Comparison of ENCODE assay signal across 9 mouse cellular contexts in the genomic region with DNA sequence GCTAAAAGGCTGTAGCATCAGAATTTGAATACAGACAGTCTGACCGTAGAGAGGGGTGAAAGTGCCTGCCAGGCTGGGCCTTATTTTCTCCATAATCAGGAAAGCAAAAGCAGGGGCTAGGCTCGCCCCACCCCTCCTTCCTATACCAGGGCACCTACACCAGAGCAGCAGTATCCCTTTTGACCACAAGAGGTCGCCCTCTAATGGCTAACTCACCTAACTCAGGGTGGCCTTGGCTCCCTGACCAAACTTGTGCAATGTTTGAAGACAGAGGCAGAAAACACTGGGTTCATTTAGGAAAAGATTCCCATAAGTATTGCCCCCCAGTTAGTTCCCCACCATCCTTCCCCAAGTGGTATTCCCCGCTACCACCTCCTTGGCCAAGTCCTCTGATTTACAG. TPM values are rescaled to one million over a fixed set of nuclear protein-coding genes. Genes with fewer than 3 reads are reported as not detected.
DNase-seq lines count a peak whose midpoint lies in the region; ATAC-seq and TF ChIP-seq lines count a peak whose summit lies in the region.
"Had no signal": no experiment of that assay in that cellular context is flagged by ENCODE, and none has a peak within 500 bp of the region (broad histone marks: within the 10 kb centered on the region; RNA-seq: fewer than 3 reads in every experiment).

No protein-coding gene starts in this region.

- WGBS in heart, adult 2 months: 29% methylated on average over 4 of the region's 4 CpGs
- 19% methylated on average over 4 of the region's 4 CpGs for WGBS in lung, adult 2 months
- 31% methylated on average over 4 of the region's 4 CpGs for WGBS in thymus, adult 2 months

- H3K4me3 ChIP-seq in heart, adult 2 months: no peak overlapping the region
- no peak overlapping the region for H3K4me3 ChIP-seq in lung, adult 2 months (replicated peaks; ENCODE audit: extremely low read depth, low read depth, low read length)
- H3K4me3 ChIP-seq in thymus, adult 2 months (ENCODE audit: control insufficient read depth, insufficient read depth, low read length): no peak overlapping the region
- H3K4me3 ChIP-seq: embryonic facial prominence, embryonic 13.5 days had no signal

- no peak overlapping the region for H3K9ac ChIP-seq in heart, adult 2 months (ENCODE audit: low read depth, low read length)
- H3K9ac ChIP-seq: embryonic facial prominence, embryonic 13.5 days had no signal

- intact Hi-C loops in heart, adult 2 months (cut with DNase I): loop anchor here (1.0 to 5.0 kb wide), 3 partner anchors 26 to 162 kb away; no protein-coding TSS in a partner anchor

- peak; percentile 52; the same call in 1 of the 2 replicates for ATAC-seq in neutrophil, adult 5-6 weeks (ENCODE audit: extremely low read depth, insufficient number of reproducible peaks, low FRiP score, poor library complexity, severe bottlenecking)

- no peaks in the 10 kb centered on the region for H3K36me3 ChIP-seq in heart, adult 2 months (ENCODE audit: control insufficient read depth, insufficient read depth, low read length)
- H3K36me3 ChIP-seq in thymus, adult 2 months (ENCODE audit: control insufficient read depth, insufficient read depth, low read length): no peaks in the 10 kb centered on the region
- H3K36me3 ChIP-seq: embryonic facial prominence, embryonic 13.5 days had no signal

- peak; percentile 91 for TF ChIP-seq EP300 in heart, adult 2 months (IDR thresholded peaks at IDR 0.05; ENCODE audit: insufficient read depth, low read depth, low read length)

- peaks cover 2% of the 10 kb centered on the region; the same call in 1 of the 2 replicates for H3K4me1 ChIP-seq in heart, adult 2 months (ENCODE audit: control insufficient read depth, insufficient read depth, low read length)
- no peaks in the 10 kb centered on the region for H3K4me1 ChIP-seq in lung, adult 2 months (ENCODE audit: control insufficient read depth, insufficient read depth, low read length)
- H3K4me1 ChIP-seq in thymus, adult 2 months (replicated peaks; ENCODE audit: control insufficient read depth, insufficient read depth, low read length): peaks cover 12% of the 10 kb centered on the region

- peak; percentile 79 for DNase-seq in A20 (ENCODE audit: low read depth, low spot score)
- peak; percentile 78 to 94 for DNase-seq in adrenal gland, adult (ENCODE audit: inconsistent age in 2 of 2, low spot score in 1 of 2)
- DNase-seq in embryo, embryonic 11 days: peak; percentile 88
- peak; percentile 83 to 88 for DNase-seq in heart, adult 2 months
- peak; percentile 91 to 92 for DNase-seq in kidney, postnatal 4 days
- peak; percentile 77 for DNase-seq in lung, adult 2 months
- DNase-seq in thymus, adult 2 months: peak; percentile 83

- TF ChIP-seq POLR2A in heart, adult 2 months (IDR thresholded peaks at IDR 0.05; ENCODE audit: insufficient read depth, low read depth, low read length): no peak
- TF ChIP-seq POLR2A in lung, adult 2 months (IDR thresholded peaks at IDR 0.05; ENCODE audit: borderline replicate concordance, extremely low read depth, low read depth, low read length): no peak
- no peak for TF ChIP-seq POLR2A in thymus, adult 2 months (IDR thresholded peaks at IDR 0.05; ENCODE audit: control insufficient read depth, extremely low read depth, insufficient read depth, low read length, poor library complexity)

- no peaks in the 10 kb centered on the region for H3K79me2 ChIP-seq in heart, adult 2 months (replicated peaks; ENCODE audit: control insufficient read depth, insufficient read depth, low read length)

- H3K27me3 ChIP-seq in heart, adult 2 months (ENCODE audit: control insufficient read depth, insufficient read depth, low read length): no peaks in the 10 kb centered on the region
- no peaks in the 10 kb centered on the region for H3K27me3 ChIP-seq in thymus, adult 2 months (ENCODE audit: control insufficient read depth, insufficient read depth, low read length)

- no peak overlapping the region; the same call in 1 of the 2 replicates for H3K27ac ChIP-seq in heart, adult 2 months
- H3K27ac ChIP-seq in thymus, adult 2 months (ENCODE audit: control insufficient read depth, insufficient read depth, low read length): no peak overlapping the region
- H3K27ac ChIP-seq: embryonic facial prominence, embryonic 13.5 days had no signal

- peak; percentile 98 for TF ChIP-seq CTCF in heart, adult 2 months (IDR thresholded peaks at IDR 0.05)
- peak; percentile 90 for TF ChIP-seq CTCF in lung, adult 2 months (IDR thresholded peaks at IDR 0.05; ENCODE audit: insufficient read depth, low read length)
- peak; percentile 74; the same call in 1 of the 2 replicates for TF ChIP-seq CTCF in thymus, adult 2 months (IDR thresholded peaks at IDR 0.05; ENCODE audit: borderline replicate concordance, control insufficient read depth, extremely low read depth, insufficient read depth, low read length, poor library complexity)

RNA-seq across cellular contexts. Expression of a gene that starts 8.3 kb away (rescaled TPM):
- total RNA-seq in heart, adult 2 months (2021): 1 to 10 TPM; 2.3 to 2.4 TPM
- 3.4 and 5.1 TPM in 2 replicates for polyA plus RNA-seq in heart, adult 2 months (2012; rRNA removed)
- polyA plus RNA-seq in lung, adult 2 months (2012; rRNA removed): 1.1 and 1.4 TPM in 2 replicates
- total RNA-seq in neutrophil, adult 5-6 weeks (2017): not detected in 2 replicates
- 3.7 and 11.4 TPM in 2 replicates for polyA plus RNA-seq in thymus, adult 2 months (2012; rRNA removed)

RNA-seq across cellular contexts. Expression of a gene that starts 32.2 kb away (rescaled TPM):
- total RNA-seq in heart, adult 2 months (2021): 100 to 1,000 TPM; 668 to 715 TPM
- polyA plus RNA-seq in heart, adult 2 months (2012; rRNA removed): 423 and 709 TPM in 2 replicates
- 62.8 and 88.7 TPM in 2 replicates for polyA plus RNA-seq in lung, adult 2 months (2012; rRNA removed)
- 156 and 173 TPM in 2 replicates for total RNA-seq in neutrophil, adult 5-6 weeks (2017)
- 131 and 135 TPM in 2 replicates for polyA plus RNA-seq in thymus, adult 2 months (2012; rRNA removed)

RNA-seq across cellular contexts. Expression of a gene that starts 32.2 kb away (rescaled TPM):
- total RNA-seq in heart, adult 2 months (2021): 1 to 10 TPM; 1.2 to 1.5 TPM
- 1.1 and 1.7 TPM in 2 replicates for polyA plus RNA-seq in heart, adult 2 months (2012; rRNA removed)
- polyA plus RNA-seq in lung, adult 2 months (2012; rRNA removed): 2.6 and 2.8 TPM in 2 replicates
- total RNA-seq in neutrophil, adult 5-6 weeks (2017): 1.6 and 5.0 TPM in 2 replicates
- 2.6 and 4.4 TPM in 2 replicates for polyA plus RNA-seq in thymus, adult 2 months (2012; rRNA removed)

RNA-seq across cellular contexts. Expression of a gene that starts 34.8 kb away (rescaled TPM):
- 1 to 10 TPM; 5.4 to 5.7 TPM for total RNA-seq in heart, adult 2 months (2021)
- polyA plus RNA-seq in heart, adult 2 months (2012; rRNA removed): 4.3 and 4.6 TPM in 2 replicates
- 3.0 and 3.6 TPM in 2 replicates for polyA plus RNA-seq in lung, adult 2 months (2012; rRNA removed)
- not detected in 2 replicates for total RNA-seq in neutrophil, adult 5-6 weeks (2017)
- 1.3 and 2.1 TPM in 2 replicates for polyA plus RNA-seq in thymus, adult 2 months (2012; rRNA removed)
